Mouse (Mus musculus) stomach, embryonic 14.5 days (tissue): Measurements from ENCODE around the gene Cacna2d2. TPM values are rescaled to one million over a fixed set of nuclear protein-coding genes. Genes with fewer than 3 reads are reported as not detected.
"Not testable (repeated sequence)": the region's sequence is repeated elsewhere in the genome, so short reads cannot be mapped to it uniquely, and the experiment has no call there.

Source experiments
- ATAC-seq: fragments of 200-750 bp; cut with Nextera tagmentation; 2 replicates; pipeline ENCODE4 v1.8.0; 2017; ENCODE audit warnings: low read depth, moderate TSS enrichment; ENCODE audit not compliant: insufficient number of reproducible peaks, insufficient read depth, low FRiP score
- H3K27ac ChIP-seq: fragments of 300-500 bp; sonication (generic); 2 replicates; pipeline ENCODE4 v1.5.1; 2014; ENCODE audit warnings: mild to moderate bottlenecking, low read length, moderate library complexity, mixed read lengths
- H3K27me3 ChIP-seq: fragments of 300-500 bp; sonication (generic); 2 replicates; pipeline ENCODE4 v1.6.1; 2014; ENCODE audit warnings: low read length, control low read depth, mixed read lengths; ENCODE audit not compliant: control insufficient read depth, insufficient read depth
- H3K36me3 ChIP-seq: fragments of 300-500 bp; sonication (generic); 2 replicates; pipeline ENCODE4 v1.6.1; 2014; ENCODE audit warnings: mild to moderate bottlenecking, control low read depth, low read length, moderate library complexity, mixed read lengths; ENCODE audit not compliant: control insufficient read depth, insufficient read depth
- H3K4me1 ChIP-seq: fragments of 300-500 bp; sonication (generic); 2 replicates; pipeline ENCODE4 v1.6.1; 2014; ENCODE audit warnings: low read length, control low read depth, mixed read lengths; ENCODE audit not compliant: control insufficient read depth, insufficient read depth
- H3K4me2 ChIP-seq: fragments of 300-500 bp; sonication (generic); replicated peaks from 2 replicates; pipeline ENCODE4 v1.6.1; 2014; ENCODE audit warnings: low read depth, low read length, control low read depth
- H3K4me3 ChIP-seq: fragments of 300-500 bp; sonication (generic); 2 replicates; pipeline ENCODE4 v1.5.1; 2014; ENCODE audit warnings: low read depth, low read length, control low read depth
- H3K9ac ChIP-seq: fragments of 300-500 bp; sonication (generic); replicated peaks from 2 replicates; pipeline ENCODE4 v1.6.1; 2014; ENCODE audit warnings: low read depth, mild to moderate bottlenecking, control low read depth, low read length, moderate library complexity, mixed read lengths
- H3K9me3 ChIP-seq: fragments of 300-500 bp; sonication (generic); 2 replicates; pipeline ENCODE4 v1.6.1; 2016; ENCODE audit warnings: low read depth, low read length, control low read depth; ENCODE audit not compliant: control insufficient read depth
- WGBS: fragments of 180-500 bp; shearing (Covaris S2); extraction: QIAGEN DNeasy Blood & Tissue Kit; methylation state at CpG from one replicate; pipeline ENCODE4 v1.1.7; 2014; 5-methylcytosine and 5-hydroxymethylcytosine counted together
- polyA plus RNA-seq: library from polyadenylated mRNA; unstranded; fragments of >200 nt; fragmentation: Nextera tagmentation; extraction: Ambion mirVana; gene quantifications from 2 replicates; pipeline ENCODE4 v1.2.1, GENCODE M21; 2014

The Cacna2d2 gene
- polyA plus RNA-seq, 1 experiment from 2014 or later, result 0.43 TPM

GRCm38 (mm10) chr9:107555701-107556100 is 156.3 kb downstream of the Cacna2d2 start:
- Histone ChIP-seq H3K9me3 (no peaks in the 10 kb centered on the region), H3K4me2 (peak overlapping the region; percentile 95), H3K4me1 (peaks cover 43% of the 10 kb centered on the region), H3K9ac (peak overlapping the region; percentile 85), H3K4me3 (peak overlapping the region; percentile 74), H3K27me3 (no peaks in the 10 kb centered on the region), H3K27ac (peak overlapping the region; percentile 97), H3K36me3 (peaks cover 38% of the 10 kb centered on the region)
- 25% methylated on average over 2 of the region's 2 CpGs for whole genome bisulfite sequencing
- no peak for ATAC-seq

DNA sequence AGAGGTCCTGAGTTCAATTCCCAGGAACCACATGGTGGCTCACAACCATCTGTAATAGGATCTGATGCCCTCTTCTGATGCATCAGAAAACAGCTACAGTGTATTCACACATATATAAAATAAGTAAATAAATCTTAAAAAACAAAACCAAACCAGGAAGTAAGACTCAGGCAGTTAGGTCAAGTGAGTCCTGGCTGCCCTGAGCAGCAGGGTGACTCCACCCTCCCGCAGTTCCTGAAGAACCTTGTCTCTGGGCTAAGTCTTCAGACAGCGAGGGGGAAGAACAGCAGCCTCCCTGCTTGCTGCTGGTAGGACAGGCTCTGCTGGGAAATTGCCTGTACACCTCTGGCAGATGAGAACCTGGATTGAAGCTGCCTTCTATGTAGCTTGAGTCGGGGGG is 156.9 kb downstream of the Cacna2d2 start:
- Histone ChIP-seq H3K4me3 (peak overlapping the region; percentile 74; the same call in 1 of the 2 replicates), H3K4me1 (peaks cover 37% of the 10 kb centered on the region), H3K36me3 (peaks cover 44% of the 10 kb centered on the region), H3K27ac (0 out of 2 replicates have a peak overlapping the region, but pooled peaks have one; percentile 15), H3K4me2 (peak overlapping the region; percentile 95), H3K9ac (no peak overlapping the region), H3K9me3 (no peaks in the 10 kb centered on the region), H3K27me3 (no peaks in the 10 kb centered on the region)
- no peak for ATAC-seq
- WGBS, result 70% methylated on average over 3 of the region's 3 CpGs

DNA sequence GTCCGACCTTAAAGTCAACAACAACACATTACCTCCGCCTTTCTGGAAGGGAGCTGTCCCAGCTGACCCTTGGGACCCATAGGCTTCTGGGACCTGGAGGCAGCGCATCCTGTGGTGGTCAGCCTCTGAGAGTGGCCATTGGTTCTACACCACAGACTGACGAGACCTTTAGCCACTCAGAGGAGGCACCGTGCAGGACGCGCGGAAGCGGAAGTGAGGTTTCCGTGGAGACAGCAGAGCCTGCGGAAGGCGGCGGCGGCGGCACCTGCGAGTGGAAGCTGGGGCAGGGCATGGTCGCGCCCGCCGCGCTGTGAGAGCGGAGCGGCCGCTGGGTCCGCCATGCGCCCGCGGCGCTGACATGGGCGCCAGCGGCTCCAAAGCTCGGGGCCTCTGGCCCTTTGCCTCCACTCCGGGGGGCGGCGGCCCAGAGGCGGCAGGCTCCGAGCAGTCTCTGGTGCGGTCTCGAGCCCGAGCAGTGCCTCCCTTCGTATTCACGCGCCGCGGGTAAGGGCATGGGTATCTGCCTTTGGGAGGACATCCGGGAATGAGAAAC is 163.7 kb downstream of the Cacna2d2 start, which contains the start of gene Tusc2:
Gene Tusc2, plus strand, starts transcription at position 227 of the 553 bp plus-strand sequence.
- WGBS, result under 1% methylated on average over 44 of the region's 46 CpGs
- H3K36me3 ChIP-seq, result peaks cover 40% of the 10 kb centered on the region
- H3K4me1 ChIP-seq, result peaks cover 12% of the 10 kb centered on the region

GRCm38 (mm10) chr9:107565556-107565955 is 166.1 kb downstream of the Cacna2d2 start:
- 52% methylated on average over 5 of the region's 5 CpGs for WGBS

More for the DNA sequence above, 163.7 kb downstream of the Cacna2d2 start, which contains the start of gene Tusc2:
- H3K9ac ChIP-seq, result peak within 1 kb of the TSS; percentile 68
- H3K27ac ChIP-seq, result peak within 1 kb of the TSS; percentile 63; the same call in 1 of the 2 replicates
- no peaks in the 10 kb centered on the region for H3K27me3 ChIP-seq
- H3K4me3 ChIP-seq, result peak within 1 kb of the TSS; percentile 83
- H3K9me3 ChIP-seq, result no peaks in the 10 kb centered on the region
- H3K4me2 ChIP-seq, result peak within 1 kb of the TSS; percentile 83
- peak; percentile 95 for ATAC-seq

GRCm38 (mm10) chr9:107566041-107566709 is 166.8 kb downstream of the Cacna2d2 start:
- Histone ChIP-seq H3K36me3 (peaks cover 15% of the 10 kb centered on the region), H3K9me3 (no peaks in the 10 kb centered on the region), H3K9ac (no peak overlapping the region), H3K4me3 (no peak overlapping the region), H3K4me2 (peak overlapping the region; percentile 6; the same call in 1 of the 2 replicates), H3K27me3 (no peaks in the 10 kb centered on the region), H3K4me1 (peaks cover 26% of the 10 kb centered on the region), H3K27ac (peak overlapping the region; percentile 49; the same call in 1 of the 2 replicates)
- ATAC-seq, result no peak
- 53% methylated on average over 15 of the region's 15 CpGs for WGBS

More at GRCm38 (mm10) chr9:107565556-107565955, 166.1 kb downstream of the Cacna2d2 start:
- H3K4me1 ChIP-seq, result peaks cover 21% of the 10 kb centered on the region
- not testable (repeated sequence) for H3K9me3 ChIP-seq, H3K4me3 ChIP-seq, H3K4me2 ChIP-seq, ATAC-seq, H3K9ac ChIP-seq, H3K27me3 ChIP-seq
- H3K27ac ChIP-seq, result 0 out of 2 replicates have a peak overlapping the region, but pooled peaks have one; percentile 33
- H3K36me3 ChIP-seq, result peaks cover 20% of the 10 kb centered on the region

DNA sequence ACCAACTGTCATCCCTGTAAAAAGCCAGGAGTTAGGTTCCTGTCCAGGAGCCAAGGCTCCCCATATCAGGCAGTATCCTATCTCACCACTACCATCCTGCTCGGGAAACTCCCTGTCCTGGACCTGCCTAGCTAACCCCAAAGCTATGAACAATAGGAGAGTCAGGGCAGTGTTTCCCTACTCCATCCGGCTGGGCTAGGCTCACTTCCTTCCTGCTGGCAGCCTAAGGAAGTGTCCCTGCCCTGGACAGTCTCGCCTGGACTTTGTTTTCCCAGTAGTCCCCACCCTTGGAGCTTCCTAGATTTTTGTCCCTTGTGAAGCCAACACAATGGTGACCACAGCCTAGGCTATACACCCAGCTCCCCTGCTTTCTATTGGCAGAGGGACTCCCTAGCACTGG is 167.4 kb downstream of the Cacna2d2 start:
- Histone ChIP-seq H3K27ac (peak overlapping the region; percentile 93; the same call in 1 of the 2 replicates), H3K4me3 (no peak overlapping the region), H3K36me3 (peaks cover 12% of the 10 kb centered on the region), H3K4me1 (peaks cover 26% of the 10 kb centered on the region), H3K4me2 (no peak overlapping the region), H3K9ac (no peak overlapping the region), H3K9me3 (no peaks in the 10 kb centered on the region), H3K27me3 (no peaks in the 10 kb centered on the region)
- WGBS, result 62% methylated on average over 3 of the region's 3 CpGs
- no peak for ATAC-seq

DNA sequence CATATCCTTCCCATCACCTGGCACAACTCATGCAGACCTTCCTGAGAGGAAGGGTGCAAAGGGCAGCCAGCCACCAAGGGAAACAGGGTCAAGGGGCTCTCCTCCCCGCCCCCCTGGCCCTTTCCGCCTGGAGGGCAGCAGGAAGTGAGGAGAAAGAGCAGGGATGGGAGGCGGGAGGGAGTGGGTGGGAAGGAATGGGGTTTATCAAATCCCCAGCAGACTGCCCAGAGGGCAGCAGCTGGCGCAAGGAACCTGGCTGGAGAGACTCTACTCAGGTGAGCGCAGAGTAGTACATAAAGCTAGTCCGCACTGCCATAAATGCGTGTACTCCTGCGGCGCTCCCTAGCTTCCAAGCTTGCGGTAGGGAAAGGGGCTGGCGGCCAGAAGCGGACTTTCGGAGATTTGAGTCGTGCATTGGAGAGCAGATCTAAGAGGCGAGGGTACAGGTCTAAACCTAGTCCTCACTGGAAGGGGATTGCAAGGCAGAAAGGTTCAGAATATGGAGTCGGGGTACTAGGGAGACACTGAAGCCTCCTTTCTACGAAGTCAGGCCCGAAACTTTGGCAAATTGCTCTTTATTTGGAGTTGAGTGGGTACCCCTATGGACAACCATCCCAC is 168.4 kb downstream of the Cacna2d2 start, which contains the start of gene Hyal2:
Gene Hyal2, plus strand, starts transcription at position 244 of the 618 bp plus-strand sequence.
- Histone ChIP-seq H3K36me3 (peaks cover 19% of the 10 kb centered on the region), H3K27ac (peak within 1 kb of the TSS; percentile 93), H3K4me3 (peak within 1 kb of the TSS; percentile 71), H3K9me3 (no peaks in the 10 kb centered on the region), H3K4me2 (peak within 1 kb of the TSS; percentile 83), H3K9ac (peak within 1 kb of the TSS; percentile 73), H3K4me1 (peaks cover 26% of the 10 kb centered on the region), H3K27me3 (no peaks in the 10 kb centered on the region)
- ATAC-seq, result no peak
- 7% methylated on average over 18 of the region's 18 CpGs for WGBS
